Mouse (Mus musculus) layer of hippocampus, adult 8-10 months (tissue): ENCODE results near the gene Smpdl3a. TPM values are rescaled to one million over a fixed set of nuclear protein-coding genes. Genes with fewer than 3 reads are reported as not detected.
A peak's percentile ranks its signal among the peaks of the same experiment; 100 is the strongest.

Source experiments
- DNase-seq, 2 experiments: peaks; one replicate each; pipeline ENCODE4 v3.0.0; 2022; ENCODE audit warnings: low spot score in 2 of 2
- total RNA-seq, 4 experiments: library from RNA; stranded (reverse); gene quantifications; 2 replicates each; pipeline ENCODE4 v1.2.4; 2022

Gene Smpdl3a
- total RNA-seq, 4 experiments from 2014 or later, result 22.2 to 23.9 (median 22.6) TPM

GRCm38 (mm10) chr10:57819209-57819608, 25.1 kb downstream of the Smpdl3a start:
- no peak for DNase-seq

DNA sequence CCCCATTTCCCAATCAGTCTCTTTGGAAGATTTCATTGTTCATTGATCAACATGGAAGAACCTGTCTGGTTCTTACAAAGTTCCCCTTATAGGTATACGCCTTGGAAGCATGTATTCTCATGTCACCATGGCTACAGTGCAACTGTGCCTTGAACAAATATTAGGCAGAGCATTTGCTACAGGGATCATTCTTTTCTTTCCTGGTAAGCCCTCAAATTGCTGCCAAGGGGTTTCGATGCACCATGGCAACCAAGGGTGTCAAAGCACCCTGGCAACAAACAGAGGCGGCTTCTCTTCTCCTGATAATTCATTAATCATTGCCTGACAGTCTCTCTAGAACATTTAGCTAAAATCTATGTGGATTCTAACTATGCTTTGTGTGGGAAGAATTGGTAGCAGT, 28.3 kb downstream of the Smpdl3a start:
- peak; percentile 66 to 74 for DNase-seq

DNA sequence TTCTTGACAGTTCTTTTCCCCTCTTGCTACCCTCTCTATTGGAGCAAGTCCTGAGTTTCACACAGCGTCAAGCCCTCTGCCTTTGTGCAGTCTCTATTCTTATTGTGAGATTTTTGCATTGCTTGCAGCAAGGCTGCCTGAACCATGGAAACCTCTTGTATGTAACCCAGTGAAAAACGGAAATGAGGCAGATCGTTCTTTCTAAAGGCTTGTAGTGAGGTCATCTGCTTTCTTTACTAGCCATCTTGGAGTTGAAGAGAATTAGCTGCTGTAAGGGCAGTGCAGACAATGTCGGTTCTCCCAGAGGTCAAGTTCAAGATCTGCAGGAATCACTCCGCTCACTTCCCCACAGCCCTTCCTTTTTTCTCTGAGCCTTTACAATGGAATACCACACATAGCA, 34.5 kb downstream of the Smpdl3a start:
- DNase-seq, result peak in 1 of 2 experiments; percentile 22

- DNase-seq, result no peak
Measured at GRCm38 (mm10) chr10:57829621-57830020, 35.5 kb downstream of the Smpdl3a start.

GRCm38 (mm10) chr10:57835094-57835493, 41.0 kb downstream of the Smpdl3a start:
- no peak for DNase-seq

- DNase-seq, result no peak
Measured at GRCm38 (mm10) chr10:57835982-57836381, 41.8 kb downstream of the Smpdl3a start.

DNA sequence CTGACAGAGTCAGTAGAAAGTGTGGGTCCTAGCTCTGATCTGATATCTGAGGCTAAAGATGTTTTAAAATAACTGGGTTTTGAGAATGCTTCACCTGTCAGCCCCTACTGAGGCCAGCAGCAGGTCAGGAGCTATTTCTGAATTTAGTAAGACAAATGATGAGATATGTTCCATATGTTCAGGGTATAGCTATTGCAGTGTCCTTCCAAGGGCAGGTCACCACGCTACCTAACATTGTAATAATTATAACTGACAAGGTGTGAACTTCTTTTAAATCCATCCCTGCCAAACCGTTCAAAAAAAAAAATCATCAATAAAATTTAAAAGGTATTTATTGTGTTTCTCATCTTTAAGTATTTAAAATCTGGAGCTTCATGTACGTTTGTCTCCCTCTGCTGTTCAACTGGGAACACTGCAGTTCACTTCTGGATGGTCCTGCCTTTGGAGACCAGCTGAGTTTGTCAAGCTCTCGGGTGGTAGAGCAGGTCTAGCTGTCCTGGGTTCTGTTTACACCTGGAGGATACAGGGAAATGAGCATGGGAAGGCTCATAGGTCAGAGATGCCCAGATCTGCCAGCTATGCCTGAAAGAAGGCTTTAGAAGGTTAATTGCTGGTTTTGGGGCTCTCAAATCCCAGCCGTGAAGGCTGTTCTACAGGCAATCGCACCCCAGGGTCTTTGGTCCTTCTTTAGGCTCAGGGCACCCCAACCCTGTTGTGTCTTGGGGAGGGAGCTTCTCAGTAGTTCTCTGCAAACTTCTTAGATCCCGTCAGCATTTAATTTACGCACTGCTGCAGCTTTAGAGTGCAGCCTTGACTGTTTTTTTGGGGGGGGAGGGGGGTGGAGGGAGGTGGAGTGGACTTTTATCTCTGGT, 47.7 kb downstream of the Smpdl3a start:
- peak; percentile 44 to 76 for DNase-seq

- peak in 1 of 2 experiments; percentile 20 for DNase-seq
Measured at GRCm38 (mm10) chr10:57847916-57848682, 54.0 kb downstream of the Smpdl3a start.

Other genes starting within 250 kb of the Smpdl3a start
- gene Pkib, start 162.4 kb upstream of the Smpdl3a start, total RNA-seq, result 10 to 100 TPM; 11.7 to 14.9 (median 13.7) TPM
- 10 to 100 TPM; 38.4 to 81.4 (median 63.9) TPM for gene Fabp7, start 9.5 kb upstream of the Smpdl3a start, total RNA-seq